In the genomic region with DNA sequence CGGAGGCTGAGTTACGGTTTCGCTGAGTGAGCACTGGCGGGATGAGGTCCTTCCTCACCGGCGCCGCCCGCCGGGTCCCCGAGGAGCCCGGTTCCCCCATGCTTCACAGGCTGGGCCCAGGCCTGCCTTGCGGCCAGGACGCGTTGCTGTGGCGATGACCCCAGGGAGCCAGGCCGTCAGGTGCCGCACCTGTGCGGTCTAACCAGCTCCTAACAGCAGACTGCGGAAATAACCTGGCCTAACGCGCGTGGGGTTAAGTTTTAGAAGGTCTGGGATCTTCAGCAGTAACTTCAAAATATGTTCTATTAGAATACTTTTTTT, we compare ENCODE assay signal across 8 mouse cellular contexts. TPM values are rescaled to one million over a fixed set of nuclear protein-coding genes. Genes with fewer than 3 reads are reported as not detected.
DNase-seq lines count a peak whose midpoint lies in the region; ATAC-seq lines count a peak whose summit lies in the region.

No protein-coding gene starts in this region.

- H3K27ac ChIP-seq in heart, embryonic 16.5 days (ENCODE audit: low read length): peak overlapping the region; percentile 94
- peak overlapping the region; percentile 92 for H3K27ac ChIP-seq in hindbrain, embryonic 11.5 days (ENCODE audit: low read depth, low read length)
- peak overlapping the region; percentile 86 for H3K27ac ChIP-seq in midbrain, embryonic 11.5 days (ENCODE audit: low read depth, low read length)

- peak overlapping the region; percentile 95 for H3K9ac ChIP-seq in heart, embryonic 16.5 days (ENCODE audit: low read length)
- H3K9ac ChIP-seq in hindbrain, embryonic 11.5 days (ENCODE audit: low read depth, low read length): peak overlapping the region; percentile 86
- H3K9ac ChIP-seq in midbrain, embryonic 11.5 days (ENCODE audit: low read length): peak overlapping the region; percentile 86

- intact Hi-C loops in heart, postnatal 14 days (cut with DNase I): loop anchor here (10.0 kb wide), 1 partner anchor 254 kb away; no protein-coding TSS in a partner anchor

- no peaks in the 10 kb centered on the region for H3K9me3 ChIP-seq in heart, embryonic 16.5 days (replicated peaks; ENCODE audit: control insufficient read depth, low read length)
- H3K9me3 ChIP-seq in hindbrain, embryonic 11.5 days (ENCODE audit: control insufficient read depth, low read length): no peaks in the 10 kb centered on the region
- H3K9me3 ChIP-seq in midbrain, embryonic 11.5 days (ENCODE audit: control insufficient read depth, low read length): no peaks in the 10 kb centered on the region

- no peak for DNase-seq in heart, postnatal 14 days
- DNase-seq in R1 (ENCODE audit: low read depth, low spot score): peak; percentile 78
- DNase-seq in hindbrain, embryonic 11.5 days (ENCODE audit: low spot score): no peak
- DNase-seq in midbrain, embryonic 11.5 days (ENCODE audit: low spot score, missing footprints): no peak
- no peak for DNase-seq in thymus, postnatal 10 days (ENCODE audit: low spot score in 2 of 2)
- no peak for DNase-seq in urinary bladder, adult 2 months (ENCODE audit: low spot score)
- no peak for DNase-seq in gastrocnemius, postnatal 4 days (ENCODE audit: low spot score in 2 of 2)

- ATAC-seq in heart, embryonic 16.5 days (replicated peaks; ENCODE audit: extremely low read depth, insufficient read depth, low FRiP score): peak; percentile 18
- ATAC-seq in hindbrain, embryonic 11.5 days (ENCODE audit: low FRiP score): peak; percentile 69
- ATAC-seq in midbrain, embryonic 11.5 days (ENCODE audit: low FRiP score): no peak; the same call in 1 of the 2 replicates

- H3K4me2 ChIP-seq in heart, embryonic 16.5 days (ENCODE audit: low read depth, low read length): peak overlapping the region; percentile 89
- peak overlapping the region; percentile 55 for H3K4me2 ChIP-seq in hindbrain, embryonic 11.5 days (replicated peaks; ENCODE audit: low read depth, low read length)
- H3K4me2 ChIP-seq in midbrain, embryonic 11.5 days: peak overlapping the region; percentile 89

- H3K36me3 ChIP-seq in heart, embryonic 16.5 days (ENCODE audit: control insufficient read depth, insufficient read depth): no peaks in the 10 kb centered on the region
- no peaks in the 10 kb centered on the region for H3K36me3 ChIP-seq in hindbrain, embryonic 11.5 days (ENCODE audit: control insufficient read depth, insufficient read depth, low read length)
- H3K36me3 ChIP-seq in midbrain, embryonic 11.5 days (ENCODE audit: control insufficient read depth, insufficient read depth, low read length): no peaks in the 10 kb centered on the region

- H3K4me3 ChIP-seq in heart, embryonic 16.5 days (ENCODE audit: low read length): peak overlapping the region; percentile 72
- H3K4me3 ChIP-seq in hindbrain, embryonic 11.5 days (ENCODE audit: low read depth, low read length): peak overlapping the region; percentile 74
- peak overlapping the region; percentile 79 for H3K4me3 ChIP-seq in midbrain, embryonic 11.5 days (ENCODE audit: low read depth, low read length)

- H3K4me1 ChIP-seq in heart, embryonic 16.5 days (ENCODE audit: control insufficient read depth, insufficient read depth, low read length): peaks cover 16% of the 10 kb centered on the region
- 0 out of 2 replicates have a peak, but pooled peaks cover 2% of the 10 kb centered on the region for H3K4me1 ChIP-seq in hindbrain, embryonic 11.5 days (replicated peaks; ENCODE audit: control insufficient read depth, insufficient read depth, low read length)
- H3K4me1 ChIP-seq in midbrain, embryonic 11.5 days (ENCODE audit: control insufficient read depth, insufficient read depth, low read length): peaks cover 3% of the 10 kb centered on the region; the same call in 1 of the 2 replicates

- 0% methylated on average over 22 of the region's 22 CpGs for WGBS in heart, embryonic 16.5 days
- WGBS in hindbrain, embryonic 11.5 days: 0% methylated on average over 22 of the region's 22 CpGs
- WGBS in midbrain, embryonic 11.5 days: 0% methylated on average over 22 of the region's 22 CpGs

- no peaks in the 10 kb centered on the region for H3K27me3 ChIP-seq in heart, embryonic 16.5 days (ENCODE audit: control insufficient read depth, insufficient read depth, low read length)
- H3K27me3 ChIP-seq in hindbrain, embryonic 11.5 days (ENCODE audit: control insufficient read depth, insufficient read depth, low read length): no peaks in the 10 kb centered on the region
- H3K27me3 ChIP-seq in midbrain, embryonic 11.5 days (ENCODE audit: control insufficient read depth, insufficient read depth, low read length): no peaks in the 10 kb centered on the region

RNA-seq across cellular contexts. Expression of a gene that starts 0.9 kb away (rescaled TPM):
- polyA plus RNA-seq in heart, embryonic 16.5 days (2015; fragmentation: Nextera tagmentation; extraction: Ambion mirVana): 8.7 and 9.5 TPM in 2 replicates
- 10 to 100 TPM; 27.3 to 27.5 TPM for total RNA-seq in heart, postnatal 14 days (2021)
- polyA plus RNA-seq in hindbrain, embryonic 11.5 days (2014; fragmentation: Nextera tagmentation; extraction: Ambion mirVana): 23.7 and 39.2 TPM in 2 replicates
- polyA plus RNA-seq in midbrain, embryonic 11.5 days (2014; fragmentation: Nextera tagmentation; extraction: Ambion mirVana): 39.4 and 44.2 TPM in 2 replicates
- polyA plus RNA-seq in urinary bladder, adult 2 months (2012; rRNA removed): 21.3 and 21.5 TPM in 2 replicates
- total RNA-seq in gastrocnemius, postnatal 4 days (2021): 10 to 100 TPM; 28.6 to 31.9 TPM
